Mouse (Mus musculus) heart, embryonic 12.5 days (tissue): Measurements from ENCODE around the gene Ccdc87. TPM values are rescaled to one million over a fixed set of nuclear protein-coding genes. Genes with fewer than 3 reads are reported as not detected.

Source experiments
- ATAC-seq: fragments of 200-750 bp; cut with Nextera tagmentation; 2 replicates; pipeline ENCODE4 v1.8.0; 2017; ENCODE audit warnings: moderate TSS enrichment, moderate library complexity; ENCODE audit not compliant: insufficient number of reproducible peaks, low FRiP score
- H3K27ac ChIP-seq: fragments of 300-500 bp; sonication (generic); 2 replicates; pipeline ENCODE4 v1.5.1; 2016; ENCODE audit warnings: mild to moderate bottlenecking, moderate library complexity; ENCODE audit not compliant: poor library complexity, severe bottlenecking
- H3K27me3 ChIP-seq: fragments of 300-500 bp; sonication (generic); replicated peaks from 2 replicates; pipeline ENCODE4 v1.6.1; 2016; ENCODE audit warnings: mild to moderate bottlenecking, moderate library complexity
- H3K36me3 ChIP-seq: fragments of 300-500 bp; sonication (generic); 2 replicates; pipeline ENCODE4 v1.6.1; 2016; ENCODE audit warnings: mild to moderate bottlenecking, moderate library complexity
- H3K4me1 ChIP-seq: fragments of 300-500 bp; sonication (generic); replicated peaks from 2 replicates; pipeline ENCODE4 v1.6.1; 2016; ENCODE audit warnings: mild to moderate bottlenecking
- H3K4me2 ChIP-seq: fragments of 300-500 bp; sonication (generic); 2 replicates; pipeline ENCODE4 v1.6.1; 2016; ENCODE audit warnings: mild to moderate bottlenecking, moderate library complexity
- H3K4me3 ChIP-seq: fragments of 300-500 bp; sonication (generic); 2 replicates; pipeline ENCODE4 v1.5.1; 2016; ENCODE audit warnings: mild to moderate bottlenecking
- H3K9ac ChIP-seq: fragments of 300-500 bp; sonication (generic); 2 replicates; pipeline ENCODE4 v1.6.1; 2016; ENCODE audit warnings: mild to moderate bottlenecking, moderate library complexity
- H3K9me3 ChIP-seq: fragments of 300-500 bp; sonication (generic); replicated peaks from 2 replicates; pipeline ENCODE4 v1.6.1; 2016; ENCODE audit warnings: mild to moderate bottlenecking, moderate library complexity
- WGBS: fragments of 180-500 bp; shearing (Covaris S2); methylation state at CpG from one replicate; pipeline ENCODE4 v1.1.7; 2016; 5-methylcytosine and 5-hydroxymethylcytosine counted together
- polyA plus RNA-seq: library from polyadenylated mRNA; unstranded; fragments of >200 nt; fragmentation: Nextera tagmentation; extraction: Ambion mirVana; gene quantifications from 2 replicates; pipeline ENCODE4 v1.2.1, GENCODE M21; 2016

The Ccdc87 gene
- 0.05 TPM in 1 of 2 replicates, not detected in the other for polyA plus RNA-seq

DNA sequence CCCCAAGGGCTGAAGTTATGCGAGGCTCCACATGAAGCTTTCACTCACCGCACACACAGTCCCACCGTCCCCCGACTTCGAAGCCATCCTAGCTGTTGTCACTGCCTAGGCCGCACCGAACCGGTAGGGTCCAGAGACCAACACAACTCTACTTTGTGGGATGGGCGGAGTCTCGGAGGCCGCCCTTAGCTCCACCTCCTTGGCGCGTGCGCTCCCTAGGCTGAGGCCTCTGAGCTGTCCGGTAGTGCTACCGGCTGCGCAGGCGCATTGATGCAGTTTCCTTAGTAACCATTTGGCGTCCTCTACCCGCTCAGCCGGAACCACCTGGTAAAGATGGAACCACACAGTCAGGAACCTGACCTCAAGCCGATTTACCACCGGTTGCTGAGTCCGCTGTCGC, at the start of gene Ccdc87, which contains the start of gene Ccs:
TSS of gene Ccdc87 (plus strand) at position 218 of the 400 bp plus-strand sequence.
TSS of gene Ccs (minus strand) at position 184 of the 400 bp plus-strand sequence.
- Histone ChIP-seq H3K9ac (peak within 1 kb of the TSS; percentile 81), H3K4me3 (peak within 1 kb of the TSS; percentile 54), H3K9me3 (no peaks in the 10 kb centered on the region), H3K36me3 (peaks cover 4% of the 10 kb centered on the region), H3K27ac (no peak within 1 kb of the TSS), H3K27me3 (peaks cover 36% of the 10 kb centered on the region), H3K4me1 (peaks cover 15% of the 10 kb centered on the region), H3K4me2 (peak within 1 kb of the TSS; percentile 86)
- peak; percentile 98 for ATAC-seq
- WGBS, result under 1% methylated on average over 25 of the region's 25 CpGs

DNA sequence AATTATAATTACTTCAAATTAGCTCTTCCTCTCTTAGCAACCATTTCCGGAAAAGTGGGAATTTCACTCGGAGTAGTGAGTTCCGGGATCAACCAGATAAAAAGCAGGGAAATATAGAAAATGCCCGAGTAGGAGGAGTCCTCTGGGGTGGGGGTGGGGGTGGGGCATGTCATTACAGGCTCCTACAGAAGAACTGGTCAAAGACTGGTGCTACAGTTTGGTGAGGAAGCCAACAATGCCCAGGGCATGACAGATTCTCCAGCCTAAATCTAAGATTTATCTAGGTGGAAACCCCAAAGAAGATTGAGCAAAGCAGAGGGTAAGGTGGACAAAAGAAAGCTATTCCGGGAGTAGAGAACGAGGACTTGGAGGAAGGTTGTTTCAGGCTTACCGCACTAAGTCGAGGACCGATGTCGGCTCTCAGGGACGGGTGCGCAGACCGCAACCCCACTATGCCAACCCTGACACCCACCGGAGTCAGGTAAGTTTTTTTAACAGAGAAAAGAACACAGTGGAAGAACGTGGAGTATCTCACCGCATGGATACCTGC, 45.8 kb upstream of the Ccdc87 start:
- H3K27ac ChIP-seq, result peak overlapping the region; percentile 79
- H3K9ac ChIP-seq, result peak overlapping the region; percentile 84
- peaks cover 40% of the 10 kb centered on the region for H3K36me3 ChIP-seq
- WGBS, result under 1% methylated on average over 16 of the region's 16 CpGs
- peak overlapping the region; percentile 74 for H3K4me2 ChIP-seq
- ATAC-seq, result peak; percentile 59; the same call in 1 of the 2 replicates
- peak overlapping the region; percentile 91 for H3K4me3 ChIP-seq
- no peaks in the 10 kb centered on the region for H3K9me3 ChIP-seq
- peaks cover 29% of the 10 kb centered on the region for H3K4me1 ChIP-seq
- no peaks in the 10 kb centered on the region for H3K27me3 ChIP-seq

DNA sequence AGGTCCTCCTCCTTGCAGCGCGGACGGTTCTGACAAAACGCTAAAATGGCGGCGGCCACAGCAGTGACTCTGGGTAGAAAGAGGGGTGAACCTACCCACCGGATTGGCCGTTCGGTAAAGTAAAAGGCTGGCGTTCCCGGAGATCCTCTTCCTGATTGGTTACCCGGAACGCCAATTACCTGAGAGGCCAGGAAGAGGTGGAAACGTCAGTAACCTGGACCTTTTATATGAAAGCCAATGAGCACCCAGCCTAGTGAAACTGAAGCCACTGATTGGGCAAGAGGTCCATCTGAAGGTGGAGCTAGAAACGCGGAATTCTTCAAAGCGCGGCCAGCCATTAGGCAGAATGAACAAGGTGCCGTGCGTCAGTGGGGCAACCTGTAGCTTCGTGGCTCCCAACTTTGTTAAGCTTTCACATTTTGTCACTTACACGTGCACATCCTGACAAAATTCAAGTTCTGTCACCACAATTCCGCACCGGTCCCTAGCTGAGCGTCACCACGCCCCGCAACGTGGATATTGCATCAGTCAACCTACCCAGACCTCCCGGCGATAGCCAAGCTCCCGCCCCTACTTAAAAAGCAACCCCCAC, 45.2 kb upstream of the Ccdc87 start, which contains the start of gene Rbm4:
TSS of gene Rbm4 (minus strand) at position 71 of the 592 bp plus-strand sequence.
- Histone ChIP-seq H3K4me3 (peak within 1 kb of the TSS; percentile 91), H3K27me3 (no peaks in the 10 kb centered on the region), H3K27ac (peak within 1 kb of the TSS; percentile 79), H3K4me1 (peaks cover 29% of the 10 kb centered on the region), H3K9me3 (no peaks in the 10 kb centered on the region), H3K4me2 (peak within 1 kb of the TSS; percentile 75), H3K36me3 (peaks cover 41% of the 10 kb centered on the region), H3K9ac (peak within 1 kb of the TSS; percentile 84)
- peak; percentile 97 for ATAC-seq
- WGBS, result under 1% methylated on average over 31 of the region's 31 CpGs

DNA sequence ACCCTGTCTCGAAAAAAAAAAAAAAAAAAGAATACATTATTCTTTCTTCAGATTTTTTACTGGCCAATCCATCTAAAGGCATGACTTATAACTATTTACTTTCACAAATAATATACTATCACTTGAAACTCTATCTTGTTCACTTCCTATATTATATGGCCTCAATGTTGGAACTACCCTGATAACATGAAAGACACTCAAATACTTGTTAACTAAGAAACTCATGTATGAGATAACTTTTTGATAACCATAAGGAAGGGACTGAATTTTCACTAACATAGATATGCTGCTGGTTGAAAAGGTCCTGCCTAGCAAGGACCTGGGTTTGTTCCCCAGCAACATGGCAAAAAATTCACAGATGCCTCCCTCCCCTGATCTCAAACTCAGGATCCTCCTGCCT, 43.2 kb upstream of the Ccdc87 start:
- Histone ChIP-seq H3K9ac (no peak overlapping the region), H3K4me2 (no peak overlapping the region), H3K9me3 (no peaks in the 10 kb centered on the region), H3K4me1 (peaks cover 17% of the 10 kb centered on the region), H3K27me3 (no peaks in the 10 kb centered on the region), H3K27ac (no peak overlapping the region), H3K4me3 (no peak overlapping the region), H3K36me3 (peaks cover 49% of the 10 kb centered on the region)
- 79% methylated on average over 1 of the region's 1 CpGs for WGBS
- no peak for ATAC-seq

DNA sequence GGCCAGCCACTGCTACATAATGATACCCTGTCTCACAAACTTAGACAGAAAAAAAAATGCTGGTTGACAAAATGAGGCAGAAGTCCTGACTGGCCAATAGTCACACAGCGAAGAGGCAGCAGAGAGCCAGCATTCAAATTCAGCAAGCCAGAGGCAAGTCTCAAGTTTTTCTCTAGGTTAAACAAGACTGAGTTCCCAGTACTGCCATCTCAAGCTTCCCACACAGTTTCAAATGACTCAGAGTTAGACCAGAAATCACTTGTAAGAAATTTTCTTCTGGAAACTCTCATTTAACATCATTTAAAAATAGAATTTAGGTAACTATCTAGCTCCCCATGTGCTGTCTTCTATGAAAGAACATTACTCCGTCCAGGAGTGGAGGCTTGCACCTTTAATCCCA, 41.3 kb upstream of the Ccdc87 start:
- Histone ChIP-seq H3K27ac (no peak overlapping the region), H3K9ac (no peak overlapping the region), H3K4me1 (peaks cover 6% of the 10 kb centered on the region), H3K27me3 (no peaks in the 10 kb centered on the region), H3K4me3 (no peak overlapping the region), H3K4me2 (no peak overlapping the region), H3K36me3 (peaks cover 56% of the 10 kb centered on the region), H3K9me3 (no peaks in the 10 kb centered on the region)
- 93% methylated on average over 2 of the region's 2 CpGs for WGBS
- no peak for ATAC-seq

DNA sequence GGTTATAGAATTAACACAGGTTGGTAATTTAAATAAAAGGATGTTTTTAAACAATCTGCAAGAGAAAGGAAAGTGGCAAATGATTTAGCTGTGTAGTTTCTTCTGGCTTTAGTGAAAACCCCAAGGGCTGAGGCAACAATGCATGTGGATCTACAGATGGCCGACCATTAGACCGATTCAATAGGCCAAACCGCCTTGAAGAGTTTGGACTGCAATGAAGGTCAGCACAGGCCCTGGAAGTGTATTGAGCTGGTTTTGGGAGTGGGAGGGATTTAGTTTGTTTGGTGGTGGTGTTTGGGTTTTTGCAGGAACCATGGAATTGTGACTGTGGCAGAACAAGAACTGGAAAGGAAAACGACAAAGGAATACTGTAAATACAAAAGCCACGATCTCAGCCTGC, 40.1 kb upstream of the Ccdc87 start:
- no peaks in the 10 kb centered on the region for H3K27me3 ChIP-seq
- no peak overlapping the region for H3K27ac ChIP-seq
- peaks cover 68% of the 10 kb centered on the region for H3K36me3 ChIP-seq
- no peak overlapping the region for H3K4me3 ChIP-seq
- peaks cover 18% of the 10 kb centered on the region for H3K4me1 ChIP-seq
- H3K9ac ChIP-seq, result no peak overlapping the region
- H3K4me2 ChIP-seq, result no peak overlapping the region
- 93% methylated on average over 5 of the region's 5 CpGs for WGBS
- ATAC-seq, result no peak
- no peaks in the 10 kb centered on the region for H3K9me3 ChIP-seq

DNA sequence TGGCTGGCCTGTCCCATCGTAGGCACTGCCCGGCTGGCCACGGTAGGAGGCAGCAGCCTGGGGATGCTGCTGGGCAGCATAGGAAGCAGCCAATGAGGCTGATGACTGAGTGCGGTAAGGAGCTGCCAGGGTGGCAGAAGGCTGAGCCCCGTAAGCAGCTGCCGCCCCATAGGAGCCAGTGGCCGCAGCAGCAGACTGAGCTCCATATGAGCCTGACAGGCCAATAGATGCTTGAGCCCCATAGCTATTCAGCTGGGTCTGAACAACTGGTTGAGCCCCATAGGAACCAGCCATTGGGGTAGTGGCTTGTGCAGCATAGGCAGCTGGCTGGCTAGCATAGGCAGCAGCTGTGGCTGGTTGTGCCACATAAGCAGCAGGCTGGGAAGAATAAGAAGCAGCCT, 36.5 kb upstream of the Ccdc87 start:
- Histone ChIP-seq H3K9me3 (no peaks in the 10 kb centered on the region), H3K36me3 (peaks cover 65% of the 10 kb centered on the region), H3K4me2 (no peak overlapping the region), H3K27ac (no peak overlapping the region), H3K27me3 (no peaks in the 10 kb centered on the region), H3K4me3 (no peak overlapping the region), H3K9ac (no peak overlapping the region), H3K4me1 (peaks cover 14% of the 10 kb centered on the region)
- ATAC-seq, result no peak
- 92% methylated on average over 7 of the region's 7 CpGs for WGBS

DNA sequence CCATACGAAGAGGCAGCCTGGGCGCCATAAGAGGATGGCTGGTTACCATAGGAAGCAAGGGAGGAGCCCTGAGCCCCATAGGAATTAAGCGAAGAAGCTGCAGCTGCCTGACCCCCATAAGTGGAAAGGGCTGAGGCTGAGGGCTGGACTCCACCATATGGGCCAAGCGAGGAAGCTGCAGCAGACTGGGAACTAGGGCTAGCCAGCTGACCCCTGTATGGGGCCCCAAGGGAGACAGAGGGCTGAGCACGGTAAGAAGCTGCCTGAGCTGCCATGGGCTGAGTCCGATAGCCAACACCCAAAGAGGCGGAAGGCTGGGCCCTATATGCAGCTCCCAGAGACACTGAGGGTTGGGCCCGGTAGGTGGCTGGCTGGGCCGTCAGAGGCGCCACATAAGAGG, 35.9 kb upstream of the Ccdc87 start:
- Histone ChIP-seq H3K9me3 (no peaks in the 10 kb centered on the region), H3K4me1 (peaks cover 20% of the 10 kb centered on the region), H3K27ac (no peak overlapping the region), H3K36me3 (peaks cover 62% of the 10 kb centered on the region), H3K4me3 (no peak overlapping the region), H3K27me3 (no peaks in the 10 kb centered on the region), H3K9ac (no peak overlapping the region), H3K4me2 (no peak overlapping the region)
- 82% methylated on average over 10 of the region's 10 CpGs for WGBS
- no peak for ATAC-seq

DNA sequence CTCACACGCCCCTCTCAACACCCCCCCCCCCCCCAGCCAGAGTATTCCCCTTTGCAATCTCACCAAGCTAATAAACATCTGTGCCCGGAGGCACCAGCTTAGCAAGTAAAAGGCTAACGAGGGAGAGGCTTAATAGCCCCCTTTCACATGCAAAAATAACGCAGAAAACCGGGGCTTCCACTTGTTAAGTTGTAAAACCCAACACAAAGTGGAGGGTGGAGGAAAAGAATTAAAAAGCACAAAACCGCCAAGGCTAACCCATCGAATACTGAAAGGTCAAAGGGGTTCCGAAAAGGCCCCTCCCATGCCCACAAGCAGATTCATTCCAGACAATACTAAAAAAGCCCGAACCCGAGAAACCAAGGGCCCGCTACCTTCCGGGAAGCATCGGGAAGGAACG, 28.9 kb upstream of the Ccdc87 start:
- H3K27ac ChIP-seq, result peak overlapping the region; percentile 91; the same call in 1 of the 2 replicates
- no peaks in the 10 kb centered on the region for H3K9me3 ChIP-seq
- peaks cover 22% of the 10 kb centered on the region for H3K4me1 ChIP-seq
- peak overlapping the region; percentile 89 for H3K9ac ChIP-seq
- H3K4me3 ChIP-seq, result peak overlapping the region; percentile 81
- H3K27me3 ChIP-seq, result no peaks in the 10 kb centered on the region
- peaks cover 5% of the 10 kb centered on the region; the same call in 1 of the 2 replicates for H3K36me3 ChIP-seq
- no peak for ATAC-seq
- WGBS, result 0% methylated on average over 14 of the region's 14 CpGs
- H3K4me2 ChIP-seq, result peak overlapping the region; percentile 83

DNA sequence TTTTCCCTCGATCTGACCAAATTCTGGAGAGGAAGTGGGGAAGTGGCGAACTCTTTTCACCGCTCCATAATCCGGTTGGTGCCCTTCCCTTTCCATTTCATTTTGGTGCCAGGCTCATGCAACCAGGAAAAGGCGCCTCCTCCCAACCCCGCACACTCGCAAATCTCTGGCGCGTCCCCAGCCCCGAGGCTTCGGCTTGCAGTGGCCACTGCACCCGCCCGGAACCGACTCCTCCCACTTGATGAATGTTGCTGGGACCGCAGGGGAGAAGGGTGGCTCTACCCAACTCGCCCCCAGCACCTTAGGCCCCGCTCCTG, 28.5 kb upstream of the Ccdc87 start:
- Histone ChIP-seq H3K4me3 (peak overlapping the region; percentile 81), H3K9ac (peak overlapping the region; percentile 89), H3K27me3 (no peaks in the 10 kb centered on the region), H3K4me1 (peaks cover 22% of the 10 kb centered on the region), H3K9me3 (no peaks in the 10 kb centered on the region), H3K4me2 (peak overlapping the region; percentile 83), H3K27ac (peak overlapping the region; percentile 91), H3K36me3 (peaks cover 5% of the 10 kb centered on the region; the same call in 1 of the 2 replicates)
- ATAC-seq, result no peak
- WGBS, result 0% methylated on average over 17 of the region's 17 CpGs

DNA sequence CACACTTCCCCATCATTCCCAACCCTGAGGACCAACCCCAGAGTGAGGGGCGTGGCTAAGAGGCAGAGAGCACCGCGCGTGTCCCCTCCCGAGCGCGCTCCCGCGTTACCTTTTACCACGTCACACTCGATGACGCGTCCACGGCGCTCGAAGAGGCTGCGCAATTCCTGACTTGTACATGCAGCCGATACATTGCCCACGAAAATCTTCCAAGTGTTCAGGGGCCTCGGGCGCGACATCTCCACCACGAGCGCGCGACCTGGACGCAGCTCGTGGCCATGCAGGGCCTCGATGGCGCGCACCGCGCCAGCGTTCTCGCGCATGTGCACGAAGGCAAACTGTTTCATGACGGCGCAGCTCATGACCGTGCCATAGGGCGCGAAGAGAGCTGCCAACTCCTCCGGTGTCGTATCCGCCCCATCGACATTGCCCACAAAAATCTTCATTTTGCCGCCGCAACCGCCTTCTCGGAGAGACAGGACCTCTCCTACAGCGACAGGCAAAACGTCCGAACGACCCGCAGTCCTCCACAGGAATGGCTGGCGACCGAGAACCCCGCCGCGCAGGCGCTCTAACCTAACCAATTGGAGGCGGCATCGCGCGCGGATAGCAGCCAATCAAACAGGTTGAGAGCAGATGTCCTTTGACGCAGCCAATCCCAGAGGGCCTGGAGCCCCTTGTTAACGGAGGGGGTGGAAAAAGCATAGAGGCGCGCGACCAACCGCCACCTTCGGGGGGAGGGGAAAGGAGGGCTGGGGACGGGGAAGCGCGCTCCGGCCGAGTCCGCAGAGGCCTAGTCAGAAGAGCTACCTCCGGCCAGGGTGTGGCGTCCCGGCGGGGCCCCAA, 27.9 kb upstream of the Ccdc87 start, which contains the start of the genes Gm21992 and Rbm14:
TSS of gene Gm21992 (minus strand) at position 550 of the 846 bp plus-strand sequence.
TSS of gene Rbm14 (minus strand) at position 572 of the 846 bp plus-strand sequence.
- WGBS, result under 1% methylated on average over 83 of the region's 83 CpGs
- Histone ChIP-seq H3K9me3 (no peaks in the 10 kb centered on the region), H3K36me3 (peaks cover 4% of the 10 kb centered on the region; the same call in 1 of the 2 replicates), H3K27me3 (no peaks in the 10 kb centered on the region), H3K9ac (peak within 1 kb of the TSS; percentile 92), H3K27ac (peak within 1 kb of the TSS; percentile 93), H3K4me3 (peak within 1 kb of the TSS; percentile 81), H3K4me1 (peaks cover 22% of the 10 kb centered on the region), H3K4me2 (peak within 1 kb of the TSS; percentile 83)
- ATAC-seq, result peak; percentile 99
